Mouse (Mus musculus) liver, postnatal 0 days (tissue): ENCODE results near the gene Mier1. TPM values are rescaled to one million over a fixed set of nuclear protein-coding genes. Genes with fewer than 3 reads are reported as not detected.

Source experiments
- ATAC-seq: fragments of 200-750 bp; cut with Nextera tagmentation; 2 replicates; pipeline ENCODE4 v1.8.0; 2017; ENCODE audit warnings: mild to moderate bottlenecking, moderate library complexity
- DNase-seq: peaks from one replicate; pipeline ENCODE4 v3.0.0-alpha.2; 2016
- H3K27ac ChIP-seq: fragments of 300-500 bp; sonication (generic); 2 replicates; pipeline ENCODE4 v1.5.1; 2014; ENCODE audit warnings: antibody characterized with exemption, moderate library complexity, mild to moderate bottlenecking, low read depth
- H3K27me3 ChIP-seq: fragments of 300-500 bp; sonication (generic); 2 replicates; pipeline ENCODE4 v1.6.1; 2014; ENCODE audit warnings: low read length, control low read depth, mixed read lengths; ENCODE audit not compliant: insufficient read depth
- H3K36me3 ChIP-seq: fragments of 300-500 bp; sonication (generic); replicated peaks from 2 replicates; pipeline ENCODE4 v1.6.1; 2014; ENCODE audit warnings: mild to moderate bottlenecking, control low read depth, low read length, moderate library complexity, mixed read lengths; ENCODE audit not compliant: insufficient read depth
- H3K4me1 ChIP-seq: fragments of 300-500 bp; sonication (generic); 2 replicates; pipeline ENCODE4 v1.6.1; 2014; ENCODE audit warnings: antibody characterized with exemption, mild to moderate bottlenecking, control low read depth; ENCODE audit not compliant: insufficient read depth
- H3K4me2 ChIP-seq: fragments of 300-500 bp; sonication (generic); 2 replicates; pipeline ENCODE4 v1.6.1; 2014; ENCODE audit warnings: low read depth, mild to moderate bottlenecking, low read length, moderate library complexity, mixed read lengths
- H3K4me3 ChIP-seq: fragments of 300-500 bp; sonication (generic); 2 replicates; pipeline ENCODE4 v1.5.1; 2014; ENCODE audit warnings: low read depth, low read length
- H3K9ac ChIP-seq: fragments of 300-500 bp; sonication (generic); replicated peaks from 2 replicates; pipeline ENCODE4 v1.6.1; 2014; ENCODE audit warnings: mild to moderate bottlenecking, moderate library complexity
- H3K9me3 ChIP-seq: fragments of 300-500 bp; sonication (generic); 2 replicates; pipeline ENCODE4 v1.6.1; 2016; ENCODE audit warnings: mild to moderate bottlenecking, control low read depth, low read length, mixed read lengths
- CTCF ChIP-seq: sonication (generic); IDR thresholded peaks from 2 replicates; pipeline ENCODE4 v1.5.1; 2016; ENCODE audit warnings: antibody characterized with exemption, low read depth
- EP300 ChIP-seq: IDR thresholded peaks from 2 replicates; pipeline ENCODE4 v1.6.1; 2016; ENCODE audit warnings: antibody characterized with exemption, low read depth, mild to moderate bottlenecking
- WGBS: fragments of 180-500 bp; shearing (Covaris S2); extraction: QIAGEN DNeasy Blood & Tissue Kit; methylation state at CpG from one replicate; pipeline ENCODE4 v1.1.7; 2014; ENCODE audit not compliant: insufficient replicate concordance; 5-methylcytosine and 5-hydroxymethylcytosine counted together
- polyA plus RNA-seq: library from polyadenylated mRNA; unstranded; fragments of >200 nt; fragmentation: Nextera tagmentation; extraction: Ambion mirVana; gene quantifications from 2 replicates; pipeline ENCODE4 v1.2.1, GENCODE M21; 2015

Mier1 gene
- polyA plus RNA-seq, 1 experiment from 2014 or later = 25.4 TPM

DNA sequence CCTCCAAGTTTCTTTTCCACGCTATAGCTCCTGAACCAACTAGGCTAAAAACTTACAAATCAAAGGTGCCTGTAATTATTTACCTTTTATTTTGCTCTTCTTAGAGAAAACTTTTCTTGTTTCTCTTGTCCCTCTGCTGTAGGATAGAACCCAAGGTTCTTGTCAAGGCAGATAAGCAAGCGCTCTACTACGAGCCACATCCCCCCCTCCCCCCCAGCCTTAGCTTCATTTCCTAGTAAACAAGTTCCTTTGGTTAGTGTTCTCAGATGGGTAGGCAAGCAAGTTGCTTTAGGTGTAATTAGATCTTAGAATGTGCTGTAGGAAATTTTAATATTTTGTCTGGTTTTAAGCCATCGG is 5.8 kb downstream of the Mier1 start:
- ATAC-seq (peak; percentile 54), DNase-seq (peak; percentile 46)
- Histone ChIP-seq H3K9ac (peak overlapping the region; percentile 95), H3K9me3 (no peaks in the 10 kb centered on the region), H3K4me2 (peak overlapping the region; percentile 66), H3K27ac (peak overlapping the region; percentile 99), H3K4me3 (peak overlapping the region; percentile 90), H3K27me3 (no peaks in the 10 kb centered on the region), H3K4me1 (peaks cover 24% of the 10 kb centered on the region), H3K36me3 (peaks cover 5% of the 10 kb centered on the region)
- no peak for TF ChIP-seq CTCF
- TF ChIP-seq EP300 = no peak
- 4% methylated on average over 4 of the region's 4 CpGs for WGBS

DNA sequence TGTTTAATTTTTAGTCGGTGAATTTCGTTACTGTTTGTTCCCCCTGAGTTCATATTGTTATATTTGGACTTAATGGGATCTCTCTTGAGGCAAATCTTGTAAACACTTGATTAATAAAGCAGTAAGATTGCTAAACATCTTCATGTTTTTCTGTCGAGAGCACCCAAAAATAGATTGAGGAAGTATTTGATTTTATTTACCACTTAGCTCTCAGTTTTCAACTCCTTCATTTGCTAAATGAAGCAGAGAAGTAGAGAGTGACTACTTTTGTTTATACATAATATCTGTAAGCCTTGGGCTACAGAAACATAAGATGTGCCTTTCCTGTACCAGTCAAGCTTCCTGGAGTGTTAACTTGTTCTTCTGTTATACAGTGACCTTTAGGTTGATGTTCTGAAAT is 6.2 kb downstream of the Mier1 start:
- no peaks in the 10 kb centered on the region for H3K27me3 ChIP-seq
- no peak for DNase-seq
- WGBS = 9% methylated on average over 3 of the region's 3 CpGs
- peaks cover 5% of the 10 kb centered on the region for H3K36me3 ChIP-seq
- H3K9ac ChIP-seq = peak overlapping the region; percentile 95
- H3K4me1 ChIP-seq = peaks cover 20% of the 10 kb centered on the region
- peak overlapping the region; percentile 90 for H3K4me3 ChIP-seq
- ATAC-seq = no peak
- no peaks in the 10 kb centered on the region for H3K9me3 ChIP-seq
- H3K4me2 ChIP-seq = peak overlapping the region; percentile 66
- TF ChIP-seq EP300 = 0 out of 2 replicates have a peak, but pooled peaks have one; percentile 3
- no peak for TF ChIP-seq CTCF
- H3K27ac ChIP-seq = peak overlapping the region; percentile 99

DNA sequence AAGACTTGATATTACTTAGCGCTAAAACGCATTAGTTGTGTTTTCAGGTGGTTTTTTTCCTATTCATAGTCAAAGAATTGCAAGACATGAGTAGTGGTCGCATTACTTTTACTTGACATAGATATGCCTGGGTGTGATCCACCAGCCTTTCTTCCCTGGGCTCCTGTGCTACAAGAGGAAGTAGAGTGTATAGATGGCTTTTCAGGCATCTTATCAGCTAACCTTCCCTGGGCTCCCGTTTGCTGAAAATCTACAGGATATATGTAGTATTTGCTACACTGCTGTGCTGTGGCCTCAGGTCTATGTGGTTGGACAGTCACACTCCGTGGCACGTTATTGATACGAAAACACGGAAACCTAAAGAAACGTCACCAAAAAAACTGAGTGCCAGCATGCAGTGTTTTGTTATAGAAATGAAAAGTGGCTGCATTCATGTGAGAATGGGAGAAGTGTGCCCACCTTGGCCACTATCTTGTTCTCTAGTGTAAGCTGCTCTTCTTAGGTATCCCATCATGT is 6.7 kb downstream of the Mier1 start:
- WGBS = 45% methylated on average over 9 of the region's 9 CpGs
- TF ChIP-seq CTCF (no peak), EP300 (no peak; the same call in 1 of the 2 replicates)
- Histone ChIP-seq H3K9ac (peak overlapping the region; percentile 95), H3K9me3 (no peaks in the 10 kb centered on the region), H3K4me1 (peaks cover 18% of the 10 kb centered on the region), H3K27me3 (no peaks in the 10 kb centered on the region), H3K36me3 (peaks cover 5% of the 10 kb centered on the region), H3K4me2 (peak overlapping the region; percentile 66), H3K27ac (peak overlapping the region; percentile 99), H3K4me3 (peak overlapping the region; percentile 90)
- DNase-seq (no peak), ATAC-seq (no peak)

DNA sequence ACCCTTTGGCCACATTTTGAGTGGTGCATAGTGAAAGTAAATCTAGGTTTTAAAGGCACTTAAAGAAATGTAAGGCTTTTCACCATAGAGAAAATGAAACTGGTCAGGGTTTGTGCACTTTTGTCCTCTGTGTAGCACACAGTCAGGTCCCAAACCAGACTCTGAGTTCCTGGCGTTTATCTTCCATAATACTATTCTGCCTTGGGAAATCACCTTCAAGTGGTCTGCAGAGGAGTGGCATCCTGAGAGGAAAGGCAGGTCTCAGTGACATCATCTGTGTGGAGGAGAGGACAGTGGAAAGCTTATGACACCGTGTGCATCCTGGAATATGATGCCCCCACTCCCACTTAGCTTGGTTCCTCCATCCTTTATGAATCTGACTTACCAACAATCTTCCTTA is 8.9 kb downstream of the Mier1 start:
- 36% methylated on average over 2 of the region's 2 CpGs for WGBS
- no peaks in the 10 kb centered on the region for H3K27me3 ChIP-seq
- H3K4me2 ChIP-seq = peak overlapping the region; percentile 66
- peak overlapping the region; percentile 41 for H3K27ac ChIP-seq
- ATAC-seq (no peak), DNase-seq (no peak)
- no peaks in the 10 kb centered on the region for H3K9me3 ChIP-seq
- 0 out of 2 replicates have a peak overlapping the region, but pooled peaks have one; percentile 13 for H3K9ac ChIP-seq
- TF ChIP-seq CTCF = no peak
- TF ChIP-seq EP300 = no peak
- peak overlapping the region; percentile 17 for H3K4me3 ChIP-seq
- peaks cover 18% of the 10 kb centered on the region for H3K4me1 ChIP-seq
- no peaks in the 10 kb centered on the region for H3K36me3 ChIP-seq

DNA sequence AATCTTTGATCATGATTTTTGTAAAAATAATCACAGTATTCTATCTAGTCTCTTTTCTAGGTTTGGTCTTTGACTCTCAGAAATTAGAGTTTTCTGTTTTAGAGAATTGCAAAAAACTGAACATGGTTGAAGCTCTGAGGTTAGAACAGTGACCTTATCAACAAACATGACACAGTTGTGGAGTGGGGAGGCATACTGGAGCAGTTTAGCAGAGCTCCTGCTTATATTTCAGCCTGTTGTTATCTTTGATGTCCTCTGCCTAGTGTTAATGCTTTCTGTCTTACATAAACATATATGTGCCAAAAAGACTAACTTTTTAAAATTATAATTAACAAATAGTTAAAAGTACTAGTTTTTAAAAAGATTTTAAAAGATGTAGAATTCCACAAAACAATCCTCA is 9.4 kb downstream of the Mier1 start:
- Histone ChIP-seq H3K27ac (no peak overlapping the region), H3K9ac (no peak overlapping the region), H3K36me3 (no peaks in the 10 kb centered on the region), H3K4me2 (no peak overlapping the region), H3K4me3 (no peak overlapping the region), H3K27me3 (no peaks in the 10 kb centered on the region), H3K4me1 (peaks cover 18% of the 10 kb centered on the region), H3K9me3 (no peaks in the 10 kb centered on the region)
- ATAC-seq = no peak
- TF ChIP-seq CTCF (no peak), EP300 (no peak)
- DNase-seq = no peak

DNA sequence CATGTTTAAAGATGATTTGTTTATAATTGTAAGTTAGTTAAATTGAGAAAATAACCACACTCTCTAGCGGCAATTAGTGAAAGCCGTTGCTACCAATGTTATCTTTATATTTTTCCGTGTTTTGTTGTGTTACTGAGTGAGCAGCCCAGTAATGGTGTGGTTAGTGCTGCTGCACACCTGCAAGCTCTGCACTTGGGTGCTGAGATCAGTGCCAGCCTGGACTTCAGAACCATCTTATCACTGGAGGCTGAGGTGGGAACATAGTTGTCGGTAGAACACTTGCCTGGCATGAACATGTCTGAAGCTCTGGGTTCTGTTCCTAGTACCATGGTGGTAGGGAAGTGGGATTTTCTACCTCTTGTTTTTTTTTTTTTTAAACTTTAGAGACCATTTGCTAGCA is 12.3 kb downstream of the Mier1 start:
- Histone ChIP-seq H3K9me3 (no peaks in the 10 kb centered on the region), H3K4me1 (peaks cover 11% of the 10 kb centered on the region), H3K27ac (no peak overlapping the region), H3K4me2 (no peak overlapping the region), H3K36me3 (peaks cover 10% of the 10 kb centered on the region), H3K27me3 (no peaks in the 10 kb centered on the region), H3K4me3 (no peak overlapping the region), H3K9ac (no peak overlapping the region)
- DNase-seq = no peak
- no peak for ATAC-seq
- TF ChIP-seq CTCF = no peak
- TF ChIP-seq EP300 = no peak
- 72% methylated on average over 4 of the region's 4 CpGs for WGBS

DNA sequence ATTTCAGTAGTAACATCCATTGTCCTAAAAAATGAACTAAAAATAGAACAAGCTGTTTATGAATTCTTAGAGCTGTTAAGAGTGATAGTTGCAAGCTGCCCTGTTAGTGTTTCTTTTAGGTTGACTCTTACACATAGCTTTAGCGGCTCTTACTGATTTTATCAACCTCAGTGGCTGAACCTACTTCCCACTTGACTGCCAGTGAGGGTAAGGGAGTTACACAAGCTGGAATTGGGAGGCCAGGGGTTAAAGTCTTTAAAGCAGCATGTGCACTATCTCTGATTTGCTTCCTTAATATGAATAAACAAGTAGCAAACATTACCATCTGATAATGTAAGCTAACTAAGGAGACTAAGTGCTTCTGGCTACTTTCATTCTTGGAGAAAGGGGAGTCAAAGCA is 22.8 kb downstream of the Mier1 start:
- TF ChIP-seq EP300 (no peak), CTCF (no peak)
- no peak for DNase-seq
- 40% methylated on average over 1 of the region's 1 CpGs for WGBS
- Histone ChIP-seq H3K27me3 (no peaks in the 10 kb centered on the region), H3K36me3 (peaks cover 68% of the 10 kb centered on the region), H3K9me3 (no peaks in the 10 kb centered on the region), H3K9ac (no peak overlapping the region), H3K4me2 (no peak overlapping the region), H3K4me3 (no peak overlapping the region), H3K27ac (no peak overlapping the region), H3K4me1 (no peaks in the 10 kb centered on the region)
- ATAC-seq = no peak
